Mouse (Mus musculus): ENCODE measurements around the gene Gm7073.

The Gm7073 gene

DNA sequence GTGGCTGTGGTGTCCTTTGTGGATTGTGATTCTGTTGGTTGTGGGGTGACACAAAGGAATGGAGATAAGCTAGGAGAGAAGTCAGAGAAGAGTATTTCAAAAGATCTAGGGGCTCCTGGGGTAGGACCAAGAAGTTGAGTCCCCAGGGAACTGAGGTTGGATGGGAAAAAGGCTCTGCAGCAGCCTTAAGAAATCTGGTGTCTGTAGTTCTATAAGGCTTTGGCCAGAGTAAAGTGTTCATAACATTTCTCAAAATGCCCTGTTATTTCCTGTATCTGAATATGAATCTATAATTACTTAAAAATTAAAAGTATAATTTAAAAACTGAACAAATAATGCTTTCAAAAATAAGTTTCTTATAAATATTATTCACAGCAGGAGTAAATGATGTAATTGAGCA lies at the start of gene Gm7073:
Gm7073 (minus strand) TSS at position 101 of the 400 bp plus-strand sequence.
- no peak for DNase-seq

DNA sequence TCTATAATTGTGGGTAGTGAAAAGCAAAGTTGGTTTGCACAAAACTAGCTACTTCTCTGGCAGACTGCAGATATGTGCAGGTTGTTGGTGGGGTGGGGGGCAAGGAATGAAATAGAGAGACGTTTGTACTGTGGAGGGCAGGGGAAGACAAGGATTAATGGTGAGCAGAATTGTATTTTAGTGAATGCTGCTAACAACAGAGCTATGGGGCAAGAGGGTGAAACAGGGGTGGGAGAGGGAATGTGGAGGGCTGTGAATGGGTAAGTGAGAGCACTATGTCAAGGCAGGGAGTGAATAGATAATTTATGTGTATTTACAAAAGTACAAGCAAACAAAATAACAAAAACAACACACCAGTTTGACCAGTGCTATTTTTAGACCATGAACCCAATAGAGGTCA lies 31.5 kb upstream of the Gm7073 start:
- DNase-seq: no peak

DNA sequence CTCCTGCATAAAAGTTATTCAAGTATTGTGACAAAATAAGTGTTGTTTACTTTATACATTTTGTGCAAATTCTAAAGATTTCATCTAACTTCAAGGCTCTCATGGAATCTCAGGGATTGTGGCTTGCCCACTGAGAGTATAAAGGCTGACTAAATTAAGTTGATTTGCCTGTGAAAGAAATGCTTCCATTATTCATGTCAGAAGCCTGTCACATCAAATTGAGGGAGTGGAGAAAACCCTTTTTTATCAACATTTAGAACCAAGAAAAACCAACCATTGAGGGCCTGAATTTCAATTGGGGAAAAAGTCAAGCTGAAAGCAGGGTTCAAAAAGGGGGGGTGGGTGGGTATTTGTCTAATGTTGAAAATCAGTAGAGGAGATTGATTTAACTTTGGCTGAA lies 30.0 kb upstream of the Gm7073 start:
- DNase-seq: no peak

DNA sequence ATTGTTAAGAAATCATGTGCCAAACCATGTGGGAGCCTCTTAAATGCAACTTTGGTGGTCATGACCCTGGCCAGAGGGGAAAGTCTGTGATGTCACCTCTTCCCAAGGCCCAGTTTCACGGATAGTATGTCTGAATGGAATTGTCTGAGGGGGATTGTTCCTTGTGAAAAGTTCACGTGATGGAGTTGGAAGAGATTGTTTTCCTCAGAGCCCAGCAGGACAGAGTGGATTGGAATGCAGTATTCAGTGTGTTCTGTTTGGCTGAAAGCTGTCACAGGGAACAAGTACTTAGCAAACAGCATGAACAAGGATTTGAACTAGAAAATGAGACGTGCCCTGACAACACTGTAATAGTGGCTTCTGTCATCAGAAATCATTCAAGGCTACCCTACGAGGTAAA lies 16.2 kb upstream of the Gm7073 start:
- DNase-seq: no peak

DNA sequence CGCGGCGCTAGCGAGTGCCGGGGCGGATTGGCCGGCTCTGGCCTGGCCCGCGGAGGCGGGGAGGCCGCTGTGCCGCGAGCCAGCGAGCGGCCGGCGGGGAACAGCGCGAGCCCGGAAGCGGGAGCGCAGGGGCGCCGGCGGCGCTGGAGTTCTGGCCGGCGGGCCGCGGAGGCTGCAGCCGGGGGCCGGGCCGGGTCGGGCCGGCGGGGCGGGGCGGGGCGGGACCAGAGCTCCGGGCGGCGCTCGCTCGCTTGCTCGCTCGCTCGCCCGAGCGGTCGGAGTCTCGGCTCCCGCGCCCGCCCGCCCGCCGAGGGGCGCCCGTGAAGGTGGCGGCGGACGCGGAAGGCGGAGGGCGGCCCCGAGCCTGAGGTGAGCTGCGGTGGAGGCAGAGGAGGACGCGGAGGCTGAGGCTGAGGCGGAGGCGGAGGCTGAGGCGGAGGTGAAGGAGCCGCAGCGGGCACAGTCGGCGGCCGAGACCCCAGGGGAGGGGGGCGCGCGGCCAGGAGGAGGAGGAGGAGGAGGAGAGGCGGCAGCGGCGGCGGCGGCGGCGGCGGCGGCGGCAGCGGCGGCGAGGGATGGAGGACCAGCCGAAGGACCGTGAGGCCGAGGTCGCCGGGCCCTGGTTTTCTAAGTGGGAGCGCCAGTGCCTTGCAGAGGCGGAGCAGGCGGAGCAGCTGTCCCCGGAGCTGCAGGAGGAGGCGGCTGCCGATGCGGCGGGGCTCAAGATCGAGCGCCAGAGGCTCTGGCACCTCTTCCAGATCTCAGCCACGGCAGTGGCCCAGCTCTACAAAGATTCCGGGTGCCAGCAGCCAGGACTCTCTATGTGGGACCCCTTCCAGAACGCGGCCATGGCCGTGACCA lies 8.6 kb upstream of the Gm7073 start:
- DNase-seq: peak; percentile 29

DNA sequence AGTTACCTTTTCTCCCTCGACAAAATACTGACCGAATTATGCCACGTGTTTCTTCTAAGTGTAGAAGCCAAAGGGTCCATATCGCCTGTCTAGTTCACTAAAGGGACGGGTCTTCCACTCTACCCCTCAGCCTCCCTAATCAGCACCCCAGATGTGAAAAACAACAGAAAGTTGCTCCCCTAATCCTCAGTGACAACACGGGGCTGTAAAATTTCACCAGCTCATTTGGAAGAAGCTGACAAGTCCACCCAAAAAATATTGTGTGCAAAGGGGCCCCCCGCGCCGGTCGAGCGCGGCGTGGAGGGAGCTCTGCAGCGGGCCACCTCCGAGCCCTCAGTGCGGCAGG lies 8.0 kb upstream of the Gm7073 start:
- DNase-seq: no peak

DNA sequence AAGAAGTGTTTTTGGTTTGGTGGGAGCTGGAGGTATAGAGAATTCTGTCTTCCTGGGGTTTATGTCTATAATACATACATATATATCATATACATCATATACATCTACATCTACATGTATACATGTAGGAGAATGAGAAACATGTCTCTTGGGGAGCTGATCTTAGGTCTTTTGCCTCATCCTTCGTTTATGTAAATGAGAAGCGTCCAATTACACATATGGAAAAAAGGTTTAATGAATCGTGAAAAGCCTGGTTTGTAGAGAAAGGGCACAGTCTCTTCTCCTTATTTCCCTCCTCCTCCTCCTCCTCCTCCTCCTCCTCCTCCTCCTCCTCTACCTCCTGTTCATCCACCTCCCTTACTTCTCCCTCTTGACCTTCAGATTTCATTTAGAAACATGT lies 6.9 kb upstream of the Gm7073 start:
- no peak for DNase-seq

DNA sequence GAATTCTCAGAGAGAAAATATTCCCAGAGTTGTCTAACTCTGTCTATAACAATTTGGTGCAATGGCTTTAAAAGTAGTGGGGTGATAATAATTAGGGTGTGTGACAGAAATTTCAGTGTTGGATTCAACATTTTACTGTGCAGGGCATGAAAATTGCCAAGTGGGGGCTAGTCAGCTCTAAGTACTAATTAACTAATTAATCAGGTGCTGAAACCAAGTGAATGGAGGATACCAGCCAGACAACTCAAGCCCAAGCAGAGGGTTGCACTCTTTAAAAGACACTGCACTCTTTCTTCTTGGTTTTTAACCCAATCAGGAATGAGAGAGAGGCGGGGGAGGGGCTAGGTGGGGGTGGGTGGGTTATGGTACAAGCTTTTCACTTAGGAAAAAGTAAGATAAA lies 6.4 kb upstream of the Gm7073 start:
- DNase-seq: no peak

DNA sequence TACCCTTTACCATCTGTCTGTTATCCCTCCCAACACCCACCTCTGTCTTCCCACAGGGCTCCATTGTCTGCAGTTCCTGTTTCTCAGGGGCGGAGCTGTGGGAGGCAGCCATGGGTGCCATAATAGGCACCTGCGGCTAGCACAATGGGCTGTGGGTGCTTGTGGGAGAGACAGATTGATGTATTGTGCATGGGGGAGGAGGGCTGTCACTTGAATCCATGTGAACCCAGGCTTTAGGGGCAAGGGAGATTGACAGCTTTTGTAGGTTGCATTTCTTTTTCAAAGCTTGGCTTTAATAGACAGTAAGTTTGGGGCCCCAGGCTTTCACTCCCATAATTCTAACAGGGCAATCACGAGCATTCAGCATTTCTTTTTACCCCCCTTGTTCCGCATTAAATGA lies 5.0 kb upstream of the Gm7073 start:
- no peak for DNase-seq

DNA sequence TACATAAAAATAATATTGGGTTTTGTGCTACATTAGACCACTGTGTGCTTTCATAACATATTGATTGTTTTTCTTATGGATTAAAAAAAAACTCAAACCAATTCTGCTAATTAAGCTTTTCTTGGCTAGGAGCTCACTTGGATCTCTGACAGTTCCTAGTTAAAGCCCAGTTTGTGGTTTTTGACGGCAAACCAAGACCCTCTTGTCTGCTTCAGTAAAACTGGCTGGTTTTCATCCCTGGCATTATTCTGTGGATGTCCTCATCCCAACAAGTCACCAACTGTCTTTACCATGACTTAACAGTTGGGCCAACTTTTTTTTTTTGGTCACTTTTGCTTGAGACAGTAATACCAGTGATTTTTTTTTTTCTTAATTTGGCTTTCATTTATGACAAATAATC lies 3.9 kb upstream of the Gm7073 start:
- DNase-seq: no peak

DNA sequence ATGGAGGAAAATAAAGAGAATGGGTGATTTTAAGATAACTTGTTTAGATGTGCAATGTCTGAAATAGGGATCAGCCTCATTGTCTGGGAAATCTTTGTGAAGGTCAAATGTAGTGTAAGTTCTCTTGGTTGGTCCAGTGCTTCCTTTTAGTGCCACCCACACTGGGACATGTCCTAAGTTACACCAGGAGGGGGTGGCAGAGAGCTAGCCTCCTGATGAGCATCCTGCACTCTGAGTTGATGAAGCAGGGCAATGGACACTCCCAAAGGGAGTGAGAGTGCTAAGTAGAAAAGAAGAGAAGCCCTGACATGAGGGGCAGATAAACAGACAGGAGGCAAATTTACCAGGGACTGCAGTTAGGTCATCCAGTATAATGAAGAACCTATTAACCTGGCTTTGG lies 35.1 kb downstream of the Gm7073 start:
- peak; percentile 2 for DNase-seq

DNA sequence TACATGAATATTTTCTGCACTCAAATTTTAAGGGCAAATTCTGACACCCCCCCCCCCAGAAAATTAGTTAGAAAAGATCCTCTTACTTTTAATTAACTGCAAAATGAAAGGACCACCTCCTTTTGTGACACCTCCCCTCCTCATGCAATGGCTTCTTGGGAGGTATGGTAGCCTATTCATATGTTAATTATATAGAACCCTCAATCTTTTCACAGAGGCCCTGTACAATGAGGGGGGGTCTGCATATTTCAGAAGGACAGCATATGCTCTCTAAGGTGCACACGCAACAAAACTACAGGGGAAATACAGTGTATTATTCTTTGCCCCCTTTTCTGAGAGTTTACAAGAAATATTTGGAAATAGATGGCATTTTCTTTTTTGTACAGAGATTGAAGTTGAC lies 41.3 kb downstream of the Gm7073 start:
- no peak for DNase-seq

DNA sequence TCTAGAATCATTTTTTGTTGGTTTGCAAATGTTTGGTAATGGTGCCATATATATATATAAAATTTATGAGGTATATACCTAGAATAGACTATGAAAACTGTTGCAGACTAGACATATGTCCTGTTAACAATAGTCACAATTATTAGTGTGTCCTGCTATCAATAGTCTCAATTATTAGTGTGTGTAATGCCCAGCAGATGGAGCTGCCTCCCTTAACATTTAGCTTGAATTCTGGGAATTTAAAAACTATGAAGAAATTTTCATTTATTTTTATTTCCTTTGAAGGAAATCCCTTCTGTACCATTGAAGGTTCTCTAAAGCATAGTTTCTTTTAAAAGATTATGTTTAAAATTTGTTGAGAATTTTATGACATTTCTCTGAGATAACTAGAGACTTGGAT lies 43.7 kb downstream of the Gm7073 start:
- no peak for DNase-seq

DNA sequence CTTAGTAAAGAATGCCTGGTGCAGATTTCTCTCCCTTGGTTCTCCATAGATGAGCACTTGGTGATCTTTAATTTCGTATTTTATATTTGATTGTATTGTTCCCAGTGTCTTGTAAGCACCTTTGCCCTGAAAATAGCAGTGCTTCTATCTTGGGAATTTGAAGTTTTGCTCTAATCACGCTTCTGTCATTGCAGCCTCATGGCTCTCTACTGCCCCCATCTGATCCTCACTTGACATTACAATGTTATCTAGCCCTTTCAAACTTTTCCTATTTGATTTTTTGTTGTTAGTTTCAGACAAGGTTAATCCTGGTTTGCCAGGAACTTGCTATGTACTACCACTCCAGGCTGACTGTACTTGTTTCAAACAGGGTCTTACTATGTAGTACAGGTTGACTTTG lies 75.3 kb downstream of the Gm7073 start:
- peak; percentile 3 for DNase-seq

DNA sequence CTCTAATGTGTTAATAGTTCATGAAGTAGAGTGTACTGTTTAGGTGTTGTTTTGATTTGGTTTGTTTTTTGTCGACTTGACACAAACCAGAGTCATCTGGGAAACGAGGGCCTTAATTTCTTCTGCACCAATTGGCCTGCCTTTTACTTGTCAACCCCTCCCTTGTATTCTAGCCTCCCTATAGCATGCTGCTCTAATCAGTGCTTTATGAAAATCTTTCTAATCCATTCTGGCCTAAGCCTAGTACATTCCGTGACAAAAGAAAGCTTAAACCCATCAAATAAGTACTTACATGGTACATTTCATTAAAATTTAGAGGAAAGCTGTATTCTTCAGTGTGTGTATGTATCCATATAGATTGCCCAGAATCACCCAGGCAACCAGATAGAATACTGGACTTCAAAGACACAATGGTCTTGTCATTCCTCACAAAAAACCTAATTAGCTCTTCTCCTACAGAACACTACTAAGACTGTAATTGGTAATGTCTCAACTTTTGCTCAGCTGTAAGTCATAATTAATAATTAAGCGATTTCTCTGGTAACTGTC lies 124.4 kb downstream of the Gm7073 start:
- DNase-seq: no peak

DNA sequence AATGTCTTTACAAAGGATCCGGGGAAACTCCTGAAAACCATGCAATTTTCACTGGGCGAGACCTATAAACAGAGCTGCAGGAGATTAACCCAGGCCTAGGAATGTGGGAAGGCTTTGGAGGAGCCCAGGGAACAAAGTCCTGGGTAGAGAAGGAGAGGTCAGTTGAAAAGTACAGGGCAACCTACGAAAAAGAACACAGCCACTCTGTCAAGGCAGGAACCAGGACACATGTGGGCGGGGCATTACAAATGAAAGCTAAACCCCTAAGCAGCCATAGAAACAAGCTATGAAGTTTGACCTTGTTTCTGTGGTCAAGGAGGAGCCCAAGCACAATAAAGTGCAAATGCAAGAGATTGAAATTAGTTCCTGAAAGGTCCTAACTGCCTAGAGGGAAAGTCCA lies 133.4 kb downstream of the Gm7073 start:
- no peak for DNase-seq

DNA sequence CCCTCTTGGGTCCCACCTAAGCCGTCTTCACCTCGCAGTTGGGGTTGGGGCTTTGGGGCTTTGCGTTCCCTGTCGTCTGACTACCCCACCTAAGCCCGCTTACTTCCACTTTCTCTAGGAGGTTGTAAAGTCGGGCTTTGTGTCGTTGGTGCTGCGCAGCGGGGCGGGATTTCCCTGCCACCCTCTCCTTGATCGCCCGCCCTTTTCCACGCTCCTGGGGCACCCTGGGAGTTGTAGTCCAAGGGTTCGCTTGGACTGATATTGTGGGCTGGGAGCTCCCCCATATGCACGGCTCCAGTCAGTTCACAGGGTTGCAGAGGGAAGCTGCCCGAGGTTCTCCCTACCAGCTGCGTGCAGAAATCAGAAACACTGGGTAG lies 134.4 kb downstream of the Gm7073 start:
- peak; percentile 88 for DNase-seq

DNA sequence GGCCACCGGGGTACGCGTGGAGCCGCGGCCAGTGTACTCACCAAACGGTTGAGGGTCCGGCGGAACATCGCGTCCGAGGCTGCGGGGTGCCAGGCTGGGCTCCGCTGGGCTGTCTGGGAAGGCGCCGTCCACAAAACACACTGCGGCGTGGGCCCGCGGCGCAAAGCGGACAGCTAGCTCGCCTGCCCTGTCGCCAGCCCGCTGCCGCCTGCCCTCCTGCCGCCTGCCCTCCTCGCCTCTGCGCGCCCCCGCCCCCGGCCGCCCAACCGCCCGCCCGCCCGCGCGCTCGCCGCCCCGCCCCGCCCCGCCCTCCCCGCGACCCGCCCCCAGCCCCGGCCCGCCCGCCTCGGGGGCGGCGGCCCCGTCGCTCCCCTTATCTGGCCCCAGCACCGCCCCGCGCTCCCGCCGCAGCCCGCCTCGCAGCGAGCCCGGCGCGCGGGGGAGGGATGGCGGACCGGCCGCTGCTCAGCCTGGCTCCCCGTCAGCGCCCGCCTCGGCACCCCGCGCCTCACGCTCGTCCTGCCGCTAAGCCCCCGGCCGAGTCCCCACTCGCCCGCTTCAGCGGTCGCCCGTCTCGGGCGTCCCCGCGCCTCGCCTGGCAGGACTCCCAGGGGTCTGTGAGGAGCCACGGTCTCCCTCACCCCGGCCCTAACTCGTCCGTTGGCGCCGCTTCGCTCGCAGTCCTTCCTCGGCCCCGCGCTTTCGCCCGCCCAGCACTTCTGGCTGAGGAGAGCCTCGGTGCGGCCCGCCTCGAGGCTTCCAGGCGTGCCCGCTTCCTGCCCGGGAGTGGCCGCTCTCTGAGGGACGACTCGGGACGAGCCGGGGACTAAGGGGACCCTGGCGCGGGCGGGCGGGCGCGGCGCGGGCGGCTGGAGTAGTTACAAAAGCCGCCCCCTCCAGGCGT lies 135.0 kb downstream of the Gm7073 start:
- DNase-seq: peak; percentile 57

DNA sequence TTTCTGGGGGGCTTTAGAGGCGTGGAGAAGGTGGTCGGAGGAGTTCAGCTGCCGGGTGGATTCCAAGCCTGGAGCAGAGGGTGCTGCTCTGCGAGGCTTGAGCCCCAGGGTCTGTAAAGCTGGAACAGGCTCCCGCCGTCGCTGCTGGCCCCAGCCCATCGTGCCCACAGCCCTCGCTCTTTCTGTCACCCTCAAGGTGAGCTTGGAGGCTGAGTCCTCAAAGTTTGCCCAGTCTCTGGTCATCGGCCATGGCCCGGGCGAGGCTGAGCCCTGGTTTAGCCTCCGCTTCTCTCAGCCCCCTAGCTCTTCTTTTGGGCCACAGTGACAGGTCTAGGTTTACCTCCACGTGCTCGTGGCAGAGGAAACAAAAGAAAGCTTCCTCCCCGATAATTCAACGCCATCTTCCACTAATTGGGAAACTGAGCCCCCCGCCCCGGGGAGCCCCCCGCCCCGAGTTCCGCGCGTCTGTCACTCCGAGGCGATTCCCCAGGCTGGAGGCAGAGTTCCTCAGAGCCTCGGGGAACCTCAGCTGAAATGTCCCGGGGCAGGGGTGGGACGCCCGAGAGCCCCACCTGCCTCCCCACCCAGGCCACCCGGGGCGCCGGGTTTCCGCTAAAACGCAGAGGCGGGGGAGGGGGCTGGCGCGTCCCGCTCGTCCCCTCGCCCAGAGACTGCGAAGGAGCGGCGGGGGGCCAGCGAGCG lies 135.8 kb downstream of the Gm7073 start:
- DNase-seq: no peak

DNA sequence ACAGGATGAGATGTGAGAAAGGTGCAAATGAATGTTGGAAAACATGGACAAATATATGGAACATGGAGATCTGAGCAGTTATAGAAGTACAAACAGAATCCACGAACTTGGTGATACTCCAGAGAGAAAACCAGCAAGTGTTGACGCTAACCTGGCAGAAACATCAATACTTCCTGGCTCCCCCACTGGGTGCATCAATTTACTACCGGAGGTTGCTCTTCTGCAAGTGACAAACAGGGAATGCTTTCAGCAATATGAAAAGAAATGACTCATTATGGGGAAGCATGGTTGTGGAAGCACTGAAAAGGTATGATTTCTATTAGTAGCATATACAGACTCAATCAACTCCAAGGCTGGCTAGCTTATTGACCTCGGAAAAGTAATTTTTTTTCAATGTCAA lies 144.8 kb downstream of the Gm7073 start:
- peak; percentile 64 for DNase-seq

DNA sequence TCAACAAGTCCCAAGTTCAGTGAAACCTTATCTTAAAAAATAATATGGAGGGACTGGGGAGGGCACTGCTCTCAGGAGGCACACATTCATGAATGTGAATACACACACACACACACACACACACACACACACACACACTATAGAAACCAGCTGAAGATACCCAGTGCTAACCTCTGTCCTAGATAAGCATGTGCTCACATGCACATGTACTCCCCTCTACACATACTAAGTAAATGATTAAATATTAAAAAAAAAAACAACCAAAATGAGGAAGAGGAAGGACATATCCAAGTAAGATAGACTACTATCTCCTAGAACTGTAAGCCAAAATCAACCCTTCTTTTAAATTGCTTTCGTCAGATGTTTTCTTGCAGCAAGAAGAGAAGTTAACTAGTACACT lies 152.2 kb downstream of the Gm7073 start:
- no peak for DNase-seq

Data from cerebellum, adult 9-10 months (tissue).